Mouse (Mus musculus): ENCODE results near the gene Prpf18. TPM values are rescaled to one million over a fixed set of nuclear protein-coding genes. Genes with fewer than 3 reads are reported as not detected.

The Prpf18 gene
- polyA plus RNA-seq, 1 experiment from 2014 or later, result 48.6 TPM

- no peak for DNase-seq (ENCODE audit: low spot score)
- Histone ChIP-seq H3K9me3 (ENCODE audit: control insufficient read depth, low read length) (no peaks in the 10 kb centered on the region), H3K27me3 (ENCODE audit: control insufficient read depth, insufficient read depth, low read length) (no peaks in the 10 kb centered on the region), H3K9ac (ENCODE audit: low read length) (no peak overlapping the region), H3K36me3 (ENCODE audit: control insufficient read depth, insufficient read depth, low read length) (peaks cover 24% of the 10 kb centered on the region), H3K4me2 (ENCODE audit: low read depth) (no peak overlapping the region), H3K4me1 (ENCODE audit: control insufficient read depth, insufficient read depth, low read length) (no peaks in the 10 kb centered on the region), H3K27ac (ENCODE audit: low read depth, low read length) (no peak overlapping the region), H3K4me3 (ENCODE audit: low read depth, low read length) (no peak overlapping the region)
- ATAC-seq (ENCODE audit: insufficient read depth, low FRiP score, low TSS enrichment), result no peak
- WGBS, result 91% methylated on average over 7 of the region's 7 CpGs
These were observed 59.2 kb downstream of the Prpf18 start for GRCm38 (mm10) chr2:4592666-4593065.

- WGBS, result 84% methylated on average over 3 of the region's 3 CpGs
- no peak overlapping the region for H3K9ac ChIP-seq (ENCODE audit: low read length)
These were observed 60.3 kb downstream of the Prpf18 start for GRCm38 (mm10) chr2:4591647-4592046.

GRCm38 (mm10) chr2:4587685-4588409 is 64.1 kb downstream of the Prpf18 start:
- peak; percentile 43 for DNase-seq (ENCODE audit: low spot score)
- Histone ChIP-seq H3K4me3 (ENCODE audit: low read depth, low read length) (no peak overlapping the region), H3K27ac (ENCODE audit: low read depth, low read length) (peak overlapping the region; percentile 30; the same call in 1 of the 2 replicates), H3K36me3 (ENCODE audit: control insufficient read depth, insufficient read depth, low read length) (peaks cover 18% of the 10 kb centered on the region), H3K9ac (ENCODE audit: low read length) (no peak overlapping the region), H3K27me3 (ENCODE audit: control insufficient read depth, insufficient read depth, low read length) (no peaks in the 10 kb centered on the region), H3K4me1 (ENCODE audit: control insufficient read depth, insufficient read depth, low read length) (no peaks in the 10 kb centered on the region), H3K9me3 (ENCODE audit: control insufficient read depth, low read length) (no peaks in the 10 kb centered on the region), H3K4me2 (ENCODE audit: low read depth) (no peak overlapping the region)
- WGBS, result 61% methylated on average over 13 of the region's 13 CpGs
- ATAC-seq (ENCODE audit: insufficient read depth, low FRiP score, low TSS enrichment), result no peak

More at GRCm38 (mm10) chr2:4591647-4592046, 60.3 kb downstream of the Prpf18 start:
- DNase-seq (ENCODE audit: low spot score) (no peak), ATAC-seq (ENCODE audit: insufficient read depth, low FRiP score, low TSS enrichment) (no peak)
- no peak overlapping the region for H3K4me2 ChIP-seq (ENCODE audit: low read depth)
- H3K36me3 ChIP-seq (ENCODE audit: control insufficient read depth, insufficient read depth, low read length), result peaks cover 22% of the 10 kb centered on the region
- no peaks in the 10 kb centered on the region for H3K9me3 ChIP-seq (ENCODE audit: control insufficient read depth, low read length)
- H3K4me3 ChIP-seq (ENCODE audit: low read depth, low read length), result no peak overlapping the region
- H3K27me3 ChIP-seq (ENCODE audit: control insufficient read depth, insufficient read depth, low read length), result no peaks in the 10 kb centered on the region
- H3K4me1 ChIP-seq (ENCODE audit: control insufficient read depth, insufficient read depth, low read length), result no peaks in the 10 kb centered on the region
- H3K27ac ChIP-seq (ENCODE audit: low read depth, low read length), result no peak overlapping the region

GRCm38 (mm10) chr2:4586245-4586644 is 65.7 kb downstream of the Prpf18 start:
- H3K27me3 ChIP-seq (ENCODE audit: control insufficient read depth, insufficient read depth, low read length), result no peaks in the 10 kb centered on the region
- DNase-seq (ENCODE audit: low spot score), result no peak

GRCm38 (mm10) chr2:4584252-4584651 is 67.7 kb downstream of the Prpf18 start:
- H3K9me3 ChIP-seq (ENCODE audit: control insufficient read depth, low read length), result no peaks in the 10 kb centered on the region
- H3K36me3 ChIP-seq (ENCODE audit: control insufficient read depth, insufficient read depth, low read length), result peaks cover 3% of the 10 kb centered on the region; the same call in 1 of the 2 replicates
- no peak for ATAC-seq (ENCODE audit: insufficient read depth, low FRiP score, low TSS enrichment)
- no peaks in the 10 kb centered on the region for H3K27me3 ChIP-seq (ENCODE audit: control insufficient read depth, insufficient read depth, low read length)
- H3K4me1 ChIP-seq (ENCODE audit: control insufficient read depth, insufficient read depth, low read length), result no peaks in the 10 kb centered on the region
- WGBS, result 68% methylated on average over 5 of the region's 5 CpGs
- DNase-seq (ENCODE audit: low spot score), result no peak
- no peak overlapping the region for H3K4me3 ChIP-seq (ENCODE audit: low read depth, low read length)
- no peak overlapping the region for H3K9ac ChIP-seq (ENCODE audit: low read length)
- H3K4me2 ChIP-seq (ENCODE audit: low read depth), result no peak overlapping the region
- H3K27ac ChIP-seq (ENCODE audit: low read depth, low read length), result no peak overlapping the region

More at GRCm38 (mm10) chr2:4586245-4586644, 65.7 kb downstream of the Prpf18 start:
- Histone ChIP-seq H3K27ac (ENCODE audit: low read depth, low read length) (no peak overlapping the region), H3K9me3 (ENCODE audit: control insufficient read depth, low read length) (no peaks in the 10 kb centered on the region), H3K9ac (ENCODE audit: low read length) (no peak overlapping the region), H3K4me3 (ENCODE audit: low read depth, low read length) (no peak overlapping the region), H3K36me3 (ENCODE audit: control insufficient read depth, insufficient read depth, low read length) (peaks cover 9% of the 10 kb centered on the region), H3K4me1 (ENCODE audit: control insufficient read depth, insufficient read depth, low read length) (no peaks in the 10 kb centered on the region), H3K4me2 (ENCODE audit: low read depth) (no peak overlapping the region)
- 73% methylated on average over 11 of the region's 11 CpGs for WGBS
- ATAC-seq (ENCODE audit: insufficient read depth, low FRiP score, low TSS enrichment), result no peak

- DNase-seq (ENCODE audit: low spot score) (no peak), ATAC-seq (ENCODE audit: insufficient read depth, low FRiP score, low TSS enrichment) (no peak)
- Histone ChIP-seq H3K4me3 (ENCODE audit: low read depth, low read length) (no peak overlapping the region), H3K4me1 (ENCODE audit: control insufficient read depth, insufficient read depth, low read length) (no peaks in the 10 kb centered on the region), H3K9me3 (ENCODE audit: control insufficient read depth, low read length) (no peaks in the 10 kb centered on the region), H3K27ac (ENCODE audit: low read depth, low read length) (no peak overlapping the region), H3K4me2 (ENCODE audit: low read depth) (no peak overlapping the region), H3K36me3 (ENCODE audit: control insufficient read depth, insufficient read depth, low read length) (peaks cover 3% of the 10 kb centered on the region), H3K9ac (ENCODE audit: low read length) (no peak overlapping the region), H3K27me3 (ENCODE audit: control insufficient read depth, insufficient read depth, low read length) (no peaks in the 10 kb centered on the region)
- WGBS, result 82% methylated on average over 2 of the region's 2 CpGs
These were observed 69.0 kb downstream of the Prpf18 start for GRCm38 (mm10) chr2:4582930-4583329.

- H3K4me1 ChIP-seq (ENCODE audit: control insufficient read depth, insufficient read depth, low read length), result no peaks in the 10 kb centered on the region
- no peak overlapping the region for H3K9ac ChIP-seq (ENCODE audit: low read length)
- H3K4me2 ChIP-seq (ENCODE audit: low read depth), result no peak overlapping the region
- no peak overlapping the region for H3K27ac ChIP-seq (ENCODE audit: low read depth, low read length)
- 86% methylated on average over 6 of the region's 6 CpGs for WGBS
- no peak overlapping the region for H3K4me3 ChIP-seq (ENCODE audit: low read depth, low read length)
- no peak for DNase-seq (ENCODE audit: low spot score)
- H3K9me3 ChIP-seq (ENCODE audit: control insufficient read depth, low read length), result no peaks in the 10 kb centered on the region
- no peak for ATAC-seq (ENCODE audit: insufficient read depth, low FRiP score, low TSS enrichment)
- H3K27me3 ChIP-seq (ENCODE audit: control insufficient read depth, insufficient read depth, low read length), result no peaks in the 10 kb centered on the region
- peaks cover 2% of the 10 kb centered on the region for H3K36me3 ChIP-seq (ENCODE audit: control insufficient read depth, insufficient read depth, low read length)
These were observed 71.2 kb downstream of the Prpf18 start for GRCm38 (mm10) chr2:4580666-4581065.

GRCm38 (mm10) chr2:4579357-4580068 is 72.4 kb downstream of the Prpf18 start:
- H3K9me3 ChIP-seq (ENCODE audit: control insufficient read depth, low read length), result no peaks in the 10 kb centered on the region
- no peak overlapping the region for H3K27ac ChIP-seq (ENCODE audit: low read depth, low read length)
- H3K36me3 ChIP-seq (ENCODE audit: control insufficient read depth, insufficient read depth, low read length), result peaks cover 11% of the 10 kb centered on the region
- H3K4me2 ChIP-seq (ENCODE audit: low read depth), result no peak overlapping the region
- no peak overlapping the region for H3K4me3 ChIP-seq (ENCODE audit: low read depth, low read length)
- 80% methylated on average over 8 of the region's 8 CpGs for WGBS
- no peak for DNase-seq (ENCODE audit: low spot score)
- no peak for ATAC-seq (ENCODE audit: insufficient read depth, low FRiP score, low TSS enrichment)
- H3K27me3 ChIP-seq (ENCODE audit: control insufficient read depth, insufficient read depth, low read length), result no peaks in the 10 kb centered on the region
- H3K4me1 ChIP-seq (ENCODE audit: control insufficient read depth, insufficient read depth, low read length), result no peaks in the 10 kb centered on the region
- H3K9ac ChIP-seq (ENCODE audit: low read length), result no peak overlapping the region

- no peak for DNase-seq (ENCODE audit: low spot score)
- Histone ChIP-seq H3K27me3 (ENCODE audit: control insufficient read depth, insufficient read depth, low read length) (no peaks in the 10 kb centered on the region), H3K9ac (ENCODE audit: low read length) (no peak overlapping the region), H3K4me2 (ENCODE audit: low read depth) (no peak overlapping the region), H3K9me3 (ENCODE audit: control insufficient read depth, low read length) (no peaks in the 10 kb centered on the region), H3K4me1 (ENCODE audit: control insufficient read depth, insufficient read depth, low read length) (no peaks in the 10 kb centered on the region), H3K36me3 (ENCODE audit: control insufficient read depth, insufficient read depth, low read length) (peaks cover 18% of the 10 kb centered on the region), H3K4me3 (ENCODE audit: low read depth, low read length) (no peak overlapping the region), H3K27ac (ENCODE audit: low read depth, low read length) (no peak overlapping the region)
- ATAC-seq (ENCODE audit: insufficient read depth, low FRiP score, low TSS enrichment), result no peak
- WGBS, result 81% methylated on average over 5 of the region's 5 CpGs
These were observed 73.6 kb downstream of the Prpf18 start for GRCm38 (mm10) chr2:4578291-4578690.
